Mouse (Mus musculus) stomach, postnatal 0 days (tissue): ENCODE data around the gene Sdad1.

ENCODE experiments used
- CTCF ChIP-seq: IDR thresholded peaks from 2 replicates; pipeline ENCODE4 v1.5.1; 2016; ENCODE audit warnings: antibody characterized with exemption, low read depth, mild to moderate bottlenecking, moderate library complexity
- EP300 ChIP-seq: optimal IDR thresholded peaks from 2 replicates; pipeline ENCODE3; 2016; ENCODE audit warnings: antibody characterized with exemption

DNA sequence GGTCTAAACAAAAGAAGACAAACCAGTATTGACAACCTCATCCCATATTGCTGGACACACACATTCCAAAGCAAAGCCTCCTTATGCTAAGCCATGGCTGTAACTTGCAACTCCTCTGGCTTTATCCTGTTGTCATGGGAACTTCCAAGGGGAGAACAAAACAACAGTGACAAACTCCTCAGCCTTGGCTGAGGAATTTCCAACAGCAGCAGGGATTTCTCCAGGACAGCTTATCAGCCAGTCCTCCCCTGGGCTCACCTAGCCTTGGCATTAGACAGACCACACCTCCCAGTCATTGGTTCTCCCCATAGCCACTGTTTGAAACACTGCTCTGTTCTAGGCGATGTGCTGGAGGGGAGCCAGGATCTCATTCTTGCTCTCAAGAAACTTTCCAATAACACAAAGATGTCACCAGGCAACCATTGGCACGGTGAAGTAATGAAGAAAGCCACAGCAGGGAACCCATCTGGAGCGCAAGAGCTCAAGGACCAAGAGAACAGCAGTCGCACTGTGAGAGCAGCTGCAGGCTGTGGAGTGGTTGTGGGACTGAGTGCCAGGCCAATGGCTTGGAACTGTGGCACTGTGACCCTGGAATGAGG, 46.4 kb downstream of the Sdad1 start:
- no peak for TF ChIP-seq CTCF
- no peak for TF ChIP-seq EP300
